Mouse (Mus musculus): Measurements from ENCODE around the gene Rnf38. TPM values are rescaled to one million over a fixed set of nuclear protein-coding genes. Genes with fewer than 3 reads are reported as not detected.

The Rnf38 gene
- 10 to 100 TPM; 23.2 to 31.2 (median 26.0) TPM for total RNA-seq (2022)

- no peak for DNase-seq (ENCODE audit: low spot score)
Observed at GRCm38 (mm10) chr4:44233713-44234003, at the start of gene Rnf38. TSS of gene Rnf38 (minus strand) at chr4:44233789.

- DNase-seq (ENCODE audit: low spot score), result no peak
Observed at GRCm38 (mm10) chr4:44281597-44282265, 48.1 kb upstream of the Rnf38 start.

GRCm38 (mm10) chr4:44271134-44271533 is 37.5 kb upstream of the Rnf38 start:
- no peak for DNase-seq (ENCODE audit: low spot score)

DNA sequence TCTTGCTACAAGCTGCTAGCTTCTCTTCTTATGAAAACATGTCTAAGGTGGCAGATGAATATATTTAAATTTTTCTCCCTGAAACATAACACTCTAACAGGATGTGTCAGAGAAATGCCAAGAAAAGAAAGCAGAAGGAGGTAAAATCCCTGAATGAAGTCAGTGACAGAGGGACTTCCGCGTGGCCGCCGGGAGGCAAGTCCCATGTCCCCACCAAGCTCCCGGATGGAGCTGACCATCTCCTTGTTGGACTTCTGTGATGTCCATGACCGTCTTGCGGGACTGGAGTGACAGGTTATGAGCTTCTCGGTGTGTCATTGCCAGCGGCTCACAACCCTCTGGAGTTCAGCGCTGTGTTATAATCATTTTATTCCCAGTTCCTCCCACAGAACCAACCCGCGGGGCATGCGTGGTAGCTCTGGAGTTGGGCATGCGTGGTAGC is 35.8 kb upstream of the Rnf38 start:
- no peak for DNase-seq (ENCODE audit: low spot score)

- no peak for DNase-seq (ENCODE audit: low spot score)
Observed at GRCm38 (mm10) chr4:44267437-44267836, 33.8 kb upstream of the Rnf38 start.

DNA sequence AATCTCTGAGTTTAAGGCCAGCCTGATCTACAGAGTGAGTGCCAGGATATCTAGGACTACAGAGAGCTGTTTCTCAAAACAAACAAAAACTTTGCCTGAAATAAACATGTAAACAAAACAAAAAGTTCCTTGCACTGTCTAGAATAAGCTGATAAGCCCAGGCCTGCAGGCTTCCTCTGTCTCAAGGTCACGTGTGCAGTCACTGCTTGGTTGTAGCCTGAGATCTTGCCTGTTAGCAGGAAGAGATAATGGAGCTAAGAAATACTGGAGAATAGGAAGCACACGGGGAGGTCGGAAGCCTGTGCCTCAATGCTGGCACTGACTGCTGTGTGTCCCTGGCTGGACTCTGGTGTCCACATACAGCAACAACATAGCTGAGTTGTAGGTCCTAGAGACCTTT is 31.9 kb upstream of the Rnf38 start:
- DNase-seq (ENCODE audit: low spot score), result no peak

- DNase-seq (ENCODE audit: low spot score), result peak; percentile 7
Observed at GRCm38 (mm10) chr4:44260244-44260643, 26.7 kb upstream of the Rnf38 start.

- no peak for DNase-seq (ENCODE audit: low spot score)
Observed at GRCm38 (mm10) chr4:44259126-44259525, 25.5 kb upstream of the Rnf38 start.

- no peak for DNase-seq (ENCODE audit: low spot score)
Observed at GRCm38 (mm10) chr4:44254579-44254978, 21.0 kb upstream of the Rnf38 start.

DNA sequence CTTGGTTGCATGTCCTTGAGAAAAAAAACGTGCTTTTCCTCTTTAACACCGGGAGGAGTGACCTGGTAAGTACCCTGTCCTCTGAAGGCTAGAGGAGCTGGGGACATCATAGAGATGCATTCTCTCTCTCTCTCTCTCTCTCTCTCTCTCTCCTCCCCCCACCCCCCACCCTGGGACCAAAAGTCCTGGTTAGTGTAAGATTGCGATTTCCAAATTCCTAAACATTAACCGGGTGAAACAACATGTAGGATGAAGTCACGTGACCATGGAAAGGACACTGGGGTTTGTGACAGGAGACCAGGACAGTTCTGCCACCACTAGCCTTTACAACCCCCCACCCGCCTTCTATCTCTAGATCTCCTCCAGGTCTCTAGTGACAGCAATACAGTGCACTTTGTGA is 19.6 kb upstream of the Rnf38 start:
- no peak for DNase-seq (ENCODE audit: low spot score)

GRCm38 (mm10) chr4:44251966-44252916 is 18.7 kb upstream of the Rnf38 start:
- DNase-seq (ENCODE audit: low spot score), result no peak

- DNase-seq (ENCODE audit: low spot score), result no peak
Observed at GRCm38 (mm10) chr4:44251521-44251920, 17.9 kb upstream of the Rnf38 start.

DNA sequence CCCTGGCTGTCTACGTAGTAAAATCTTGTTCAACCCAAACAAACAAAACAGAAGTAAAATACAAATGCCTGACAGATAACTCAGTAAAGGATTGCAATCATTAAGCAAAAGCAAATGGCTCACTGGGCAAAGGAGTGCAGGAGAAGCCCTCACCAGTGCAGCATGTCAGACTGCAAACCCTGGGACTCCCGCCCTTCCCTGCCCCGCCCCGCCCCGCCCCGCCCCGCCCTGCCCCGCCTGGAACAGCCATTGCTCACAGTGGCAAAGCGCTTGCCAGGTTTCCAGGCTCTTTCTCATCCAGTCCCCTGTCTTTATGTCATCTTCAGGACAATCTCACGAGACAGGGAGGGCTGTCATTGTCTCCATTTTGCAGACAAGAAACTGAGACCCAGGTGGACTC is 16.1 kb upstream of the Rnf38 start:
- no peak for DNase-seq (ENCODE audit: low spot score)

GRCm38 (mm10) chr4:44247051-44247939 is 13.7 kb upstream of the Rnf38 start:
- DNase-seq (ENCODE audit: low spot score), result no peak

DNA sequence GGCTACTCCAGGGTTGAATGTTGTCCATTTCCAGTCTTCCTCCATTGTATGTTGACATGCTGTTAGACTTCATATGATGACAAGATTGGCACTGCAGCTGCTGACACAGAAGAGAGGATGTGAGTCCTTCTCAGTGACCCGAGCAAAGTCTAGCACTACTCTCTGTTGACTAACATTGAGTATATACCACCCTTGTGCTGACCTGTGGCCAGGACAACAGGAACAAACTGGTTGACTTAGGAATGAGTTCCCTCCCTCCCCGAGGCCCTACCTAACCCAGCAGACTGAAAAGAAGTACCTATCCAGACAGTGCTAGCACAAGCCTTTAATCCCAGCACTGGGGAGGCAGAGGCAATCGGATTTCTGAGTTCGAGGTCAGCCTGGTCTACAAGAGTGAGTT is 12.7 kb upstream of the Rnf38 start:
- DNase-seq (ENCODE audit: low spot score), result no peak

- DNase-seq (ENCODE audit: low spot score), result no peak
Observed at GRCm38 (mm10) chr4:44241638-44242037, 8.0 kb upstream of the Rnf38 start.

DNA sequence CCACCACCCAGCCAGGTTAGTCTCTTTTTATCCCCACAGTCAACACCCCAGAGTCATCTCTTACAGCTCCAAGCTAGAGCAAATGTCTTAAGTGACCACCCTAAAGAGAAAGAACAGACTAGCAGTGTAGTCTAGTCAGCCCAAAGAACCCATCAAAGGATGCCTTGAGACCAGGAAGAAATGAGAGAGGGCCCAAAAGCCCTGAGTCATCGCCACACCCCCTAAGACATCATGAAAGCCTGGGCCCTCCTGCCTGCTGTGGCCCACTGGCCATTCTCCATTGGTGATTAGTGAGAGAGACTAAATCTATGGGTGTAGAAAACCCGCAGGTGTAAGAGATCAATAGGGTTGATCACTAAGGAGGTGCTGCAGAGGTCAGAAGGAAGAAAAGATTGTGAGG is 2.4 kb upstream of the Rnf38 start:
- no peak for DNase-seq (ENCODE audit: low spot score)

- peak; percentile 85 for DNase-seq (ENCODE audit: low spot score)
Observed at GRCm38 (mm10) chr4:44234004-44234866, 646 bp upstream of the Rnf38 start.

- DNase-seq (ENCODE audit: low spot score), result peak; percentile 13
Observed at GRCm38 (mm10) chr4:44232771-44233712, 547 bp downstream of the Rnf38 start.

DNA sequence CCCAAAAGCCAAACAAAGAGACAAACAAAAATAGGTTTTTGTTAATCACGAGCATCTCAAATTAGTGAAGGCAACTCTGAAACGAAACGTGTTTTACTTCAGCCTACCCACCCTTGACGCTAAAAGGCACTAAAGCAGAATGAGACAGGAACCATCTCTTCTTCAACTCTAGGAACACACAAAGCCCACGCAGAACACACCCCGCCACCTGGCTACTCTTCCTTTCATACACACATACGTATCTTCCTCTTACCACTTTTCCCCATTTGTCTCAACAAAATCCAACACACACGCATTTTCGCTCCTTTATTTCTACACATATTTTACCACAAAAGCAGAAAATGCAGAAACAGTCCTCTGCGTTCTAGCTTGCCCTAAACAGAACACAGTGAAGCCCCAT is 8.5 kb downstream of the Rnf38 start:
- DNase-seq (ENCODE audit: low spot score), result no peak
